In the genomic region with DNA sequence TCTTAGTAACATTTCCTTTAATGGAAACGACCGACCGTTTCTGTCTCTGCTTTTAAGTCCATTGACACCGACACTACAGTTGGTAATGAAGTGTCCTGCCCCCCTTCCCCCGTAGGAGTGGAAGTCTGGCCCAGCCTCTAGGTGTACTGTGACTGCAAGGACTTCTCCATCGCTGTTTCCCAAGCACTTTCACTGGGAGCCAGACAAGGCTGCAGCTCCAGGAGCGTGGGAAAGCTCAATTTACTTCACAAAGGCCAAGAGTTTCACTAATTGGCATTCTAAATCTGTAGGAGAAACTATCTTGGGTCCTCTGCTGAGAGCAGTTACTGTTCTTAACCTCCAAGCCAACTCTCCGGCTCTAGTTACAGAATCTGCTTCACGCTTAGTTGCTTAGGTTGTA, we compare ENCODE assay signal across 9 mouse cellular contexts. TPM values are rescaled to one million over a fixed set of nuclear protein-coding genes. Genes with fewer than 3 reads are reported as not detected.
DNase-seq lines count a peak whose midpoint lies in the region; ATAC-seq and TF ChIP-seq lines count a peak whose summit lies in the region.
"Had no signal": no experiment of that assay in that cellular context is flagged by ENCODE, and none has a peak within 500 bp of the region (broad histone marks: within the 10 kb centered on the region; RNA-seq: fewer than 3 reads in every experiment).

No protein-coding gene starts in this region.

- TF ChIP-seq CTCF in left cerebral cortex, adult 2 months (IDR thresholded peaks at IDR 0.05), result no peak
- TF ChIP-seq CTCF in embryonic fibroblast, embryonic 13.5 days (IDR thresholded peaks at IDR 0.05; ENCODE audit: borderline replicate concordance, insufficient read depth, low read length), result no peak

- TF ChIP-seq POLR2A in embryonic fibroblast, embryonic 13.5 days (IDR thresholded peaks at IDR 0.05; ENCODE audit: low read depth, low read length), result no peak

- peaks cover 18% of the 10 kb centered on the region for H3K4me1 ChIP-seq in embryonic fibroblast, embryonic 13.5 days (ENCODE audit: control insufficient read depth, insufficient read depth, low read length)
- peaks cover 17% of the 10 kb centered on the region for H3K4me1 ChIP-seq in hindbrain, embryonic 12.5 days
- peaks cover 48% of the 10 kb centered on the region for H3K4me1 ChIP-seq in neural tube, embryonic 15.5 days

- H3K9me3 ChIP-seq in hindbrain, embryonic 12.5 days (replicated peaks), result no peaks in the 10 kb centered on the region
- no peaks in the 10 kb centered on the region for H3K9me3 ChIP-seq in neural tube, embryonic 15.5 days (replicated peaks)

- peak; percentile 36; the same call in 1 of the 2 replicates for ATAC-seq in hindbrain, embryonic 12.5 days (ENCODE audit: low FRiP score)
- peak; percentile 71 for ATAC-seq in neural tube, embryonic 15.5 days (ENCODE audit: low FRiP score)
- no peak for ATAC-seq in frontal cortex, adult (ENCODE audit: low TSS enrichment)

- H3K27ac ChIP-seq in left cerebral cortex, adult 2 months, result peak overlapping the region; percentile 50
- H3K27ac ChIP-seq in embryonic fibroblast, embryonic 13.5 days (ENCODE audit: insufficient read depth, low read length), result peak overlapping the region; percentile 54
- H3K27ac ChIP-seq in hindbrain, embryonic 12.5 days, result peak overlapping the region; percentile 8; the same call in 1 of the 2 replicates
- H3K27ac ChIP-seq in neural tube, embryonic 15.5 days (replicated peaks), result peak overlapping the region; percentile 67; the same call in 1 of the 2 replicates

- no peaks in the 10 kb centered on the region for H3K27me3 ChIP-seq in hindbrain, embryonic 12.5 days
- no peaks in the 10 kb centered on the region for H3K27me3 ChIP-seq in neural tube, embryonic 15.5 days (replicated peaks)

- no peak overlapping the region for H3K4me2 ChIP-seq in hindbrain, embryonic 12.5 days (replicated peaks)
- peak overlapping the region; percentile 5; the same call in 1 of the 2 replicates for H3K4me2 ChIP-seq in neural tube, embryonic 15.5 days
- H3K4me2 ChIP-seq: lung, embryonic 14.5 days had no signal

- DNase-seq in left cerebral cortex, adult 2 months (ENCODE audit: extremely low spot score in 1 of 2, low spot score in 2 of 2), result no peak
- no peak for DNase-seq in left cerebral cortex, postnatal 36 days (ENCODE audit: low spot score in 2 of 2)
- DNase-seq in c-Kit-positive CD71-positive TER-119-positive erythroid progenitor cells, embryonic 14.5 days (ENCODE audit: low spot score), result no peak
- no peak for DNase-seq in thymus, postnatal 0 days (ENCODE audit: low spot score)
- DNase-seq: lung, embryonic 14.5 days had no signal

- 26% methylated on average over 9 of the region's 9 CpGs for WGBS in hindbrain, embryonic 12.5 days
- WGBS in neural tube, embryonic 15.5 days, result 16% methylated on average over 9 of the region's 9 CpGs

- intact Hi-C loops in left cerebral cortex, adult 2 months (cut with DNase I), result no loop called here
- intact Hi-C loops in left cerebral cortex, postnatal 36 days (cut with DNase I), result no loop called here

- H3K9ac ChIP-seq in hindbrain, embryonic 12.5 days, result no peak overlapping the region
- H3K9ac ChIP-seq in neural tube, embryonic 15.5 days (replicated peaks), result no peak overlapping the region
- H3K9ac ChIP-seq: lung, embryonic 14.5 days had no signal

- H3K36me3 ChIP-seq in hindbrain, embryonic 12.5 days, result no peaks in the 10 kb centered on the region
- no peaks in the 10 kb centered on the region for H3K36me3 ChIP-seq in neural tube, embryonic 15.5 days

- H3K4me3 ChIP-seq in left cerebral cortex, adult 2 months, result no peak overlapping the region
- no peak overlapping the region for H3K4me3 ChIP-seq in embryonic fibroblast, embryonic 13.5 days (ENCODE audit: insufficient read depth, low read length)
- no peak overlapping the region for H3K4me3 ChIP-seq in hindbrain, embryonic 12.5 days
- no peak overlapping the region for H3K4me3 ChIP-seq in neural tube, embryonic 15.5 days (replicated peaks)

RNA-seq across cellular contexts. Expression of a gene that starts 42.5 kb away (rescaled TPM):
- total RNA-seq in left cerebral cortex, adult 2 months (2021), result 100 to 1,000 TPM in 1 of 2 experiments, 10 to 100 TPM in 1; 86.3 to 102 TPM
- 10 to 100 TPM; 71.2 to 96.3 TPM for total RNA-seq in left cerebral cortex, postnatal 36 days (2021)
- polyA plus RNA-seq in embryonic fibroblast, embryonic 13.5 days (2011; ENCODE audit: insufficient read length, low read depth, missing spikeins), result 34.1 and 40.2 TPM in 2 replicates
- polyA plus RNA-seq in hindbrain, embryonic 12.5 days (2016; fragmentation: Nextera tagmentation; extraction: Ambion mirVana), result 60.1 and 65.1 TPM in 2 replicates
- polyA plus RNA-seq in neural tube, embryonic 15.5 days (2015; fragmentation: Nextera tagmentation; extraction: Ambion mirVana), result 43.8 and 50.7 TPM in 2 replicates
- 53.5 and 61.4 TPM in 2 replicates for polyA plus RNA-seq in thymus, postnatal 0 days (2015; fragmentation: Nextera tagmentation; extraction: Ambion mirVana)

RNA-seq across cellular contexts. Expression of a gene that starts 43.3 kb away (rescaled TPM):
- 10 to 100 TPM; 16.6 to 17.8 TPM for total RNA-seq in left cerebral cortex, adult 2 months (2021)
- 10 to 100 TPM; 18.4 to 19.7 TPM for total RNA-seq in left cerebral cortex, postnatal 36 days (2021)
- 71.6 and 76.0 TPM in 2 replicates for polyA plus RNA-seq in embryonic fibroblast, embryonic 13.5 days (2011; ENCODE audit: insufficient read length, low read depth, missing spikeins)
- polyA plus RNA-seq in hindbrain, embryonic 12.5 days (2016; fragmentation: Nextera tagmentation; extraction: Ambion mirVana), result 53.3 and 54.0 TPM in 2 replicates
- 34.5 and 35.9 TPM in 2 replicates for polyA plus RNA-seq in neural tube, embryonic 15.5 days (2015; fragmentation: Nextera tagmentation; extraction: Ambion mirVana)
- 18.1 and 18.2 TPM in 2 replicates for polyA plus RNA-seq in thymus, postnatal 0 days (2015; fragmentation: Nextera tagmentation; extraction: Ambion mirVana)

Comparison
In these comparisons a context has a peak if more than half of its experiments do, and no peak if none do; other contexts are left out.
1. H3K27ac ChIP-seq: peak in every context shown above with its lines; median percentile 67 in neural tube, embryonic 15.5 days; 54 in embryonic fibroblast, embryonic 13.5 days; 50 in left cerebral cortex, adult 2 months; 8 in hindbrain, embryonic 12.5 days.